ENCODE assay signal across 22 mouse cellular contexts in the genomic region with DNA sequence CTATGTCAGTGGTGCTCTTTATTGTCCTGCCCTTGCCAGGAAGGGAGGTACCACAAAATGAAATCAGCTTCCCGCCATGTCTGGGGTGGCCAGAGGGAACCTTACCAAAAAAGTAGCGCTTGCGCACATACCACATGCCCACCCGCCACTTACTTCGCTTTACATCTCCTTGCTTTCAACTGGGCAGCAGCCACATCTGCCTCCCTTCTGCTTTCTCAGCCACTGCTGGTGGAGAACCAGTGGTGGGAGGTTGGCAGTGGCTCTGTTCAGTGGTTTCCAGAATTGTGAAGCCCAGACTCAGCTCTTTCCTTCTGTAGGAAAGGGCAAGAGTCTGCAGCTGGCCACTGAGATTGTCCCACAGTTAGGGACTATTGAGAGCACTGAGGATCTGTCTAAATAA.
DNase-seq lines count a peak whose midpoint lies in the region; ATAC-seq lines count a peak whose summit lies in the region.
"Had no signal": no experiment of that assay in that cellular context is flagged by ENCODE, and none has a peak within 500 bp of the region (broad histone marks: within the 10 kb centered on the region; RNA-seq: fewer than 3 reads in every experiment).

No protein-coding gene starts in this region.

- no peaks in the 10 kb centered on the region for H3K27me3 ChIP-seq in hindbrain, embryonic 11.5 days (ENCODE audit: control insufficient read depth, insufficient read depth, low read length)
- H3K27me3 ChIP-seq: forebrain, embryonic 13.5 days; hindbrain, embryonic 12.5 days had no signal

- no peak overlapping the region for H3K27ac ChIP-seq in hindbrain, embryonic 11.5 days (ENCODE audit: low read depth, low read length)
- H3K27ac ChIP-seq: embryonic facial prominence, embryonic 10.5 days; forebrain, embryonic 13.5 days; heart, adult 2 months; hindbrain, embryonic 12.5 days had no signal

- peak; percentile 73 for ATAC-seq in granulocyte monocyte progenitor cell, adult 5-6 weeks (replicated peaks; ENCODE audit: poor library complexity, severe bottlenecking)
- peak; percentile 71 for ATAC-seq in megakaryocyte progenitor cell, adult 5-6 weeks (replicated peaks; ENCODE audit: poor library complexity)
- ATAC-seq in hindbrain, embryonic 11.5 days (ENCODE audit: low FRiP score): no peak
- ATAC-seq: forebrain, embryonic 13.5 days; forebrain, postnatal 0 days; hindbrain, embryonic 16.5 days; inflammation-experienced regulatory T-cells, adult 6 months; intestine, postnatal 0 days had no signal

- H3K4me1 ChIP-seq in hindbrain, embryonic 11.5 days (replicated peaks; ENCODE audit: control insufficient read depth, insufficient read depth, low read length): no peaks in the 10 kb centered on the region
- H3K4me1 ChIP-seq: embryonic facial prominence, embryonic 10.5 days; forebrain, embryonic 13.5 days; hindbrain, embryonic 12.5 days had no signal

- H3K4me3 ChIP-seq in hindbrain, embryonic 11.5 days (ENCODE audit: low read depth, low read length): no peak overlapping the region
- H3K4me3 ChIP-seq: embryonic facial prominence, embryonic 10.5 days; forebrain, embryonic 13.5 days; heart, adult 2 months; hindbrain, embryonic 12.5 days had no signal

- no peak overlapping the region for H3K4me2 ChIP-seq in hindbrain, embryonic 11.5 days (replicated peaks; ENCODE audit: low read depth, low read length)
- H3K4me2 ChIP-seq: forebrain, embryonic 13.5 days; hindbrain, embryonic 12.5 days had no signal

- H3K9me3 ChIP-seq in hindbrain, embryonic 11.5 days (ENCODE audit: control insufficient read depth, low read length): no peaks in the 10 kb centered on the region
- H3K9me3 ChIP-seq: embryonic facial prominence, embryonic 10.5 days; forebrain, embryonic 13.5 days; G1E; hindbrain, embryonic 12.5 days had no signal

- peak; percentile 4 to 24 for DNase-seq in heart, adult 9 months (ENCODE audit: low spot score in 2 of 2)
- no peak for DNase-seq in heart, postnatal 4 days
- no peak for DNase-seq in c-Kit-positive CD71-positive TER-119-positive erythroid progenitor cells, embryonic 14.5 days (ENCODE audit: low spot score)
- DNase-seq in retina, postnatal 1 day: no peak
- DNase-seq in hindbrain, embryonic 11.5 days (ENCODE audit: low spot score): no peak
- DNase-seq: adrenal gland, postnatal 10 days; cerebellum, adult 18-20 months; cerebellum, adult 9-11 months; cerebellum, postnatal 36 days; forebrain, postnatal 0 days; gastrocnemius, postnatal 14 days; heart, postnatal 10 days had no signal

- H3K36me3 ChIP-seq in hindbrain, embryonic 11.5 days (ENCODE audit: control insufficient read depth, insufficient read depth, low read length): no peaks in the 10 kb centered on the region
- H3K36me3 ChIP-seq: embryonic facial prominence, embryonic 10.5 days; G1E; hindbrain, embryonic 12.5 days had no signal

- no peak overlapping the region for H3K9ac ChIP-seq in hindbrain, embryonic 11.5 days (ENCODE audit: low read depth, low read length)
- H3K9ac ChIP-seq: forebrain, embryonic 13.5 days; forebrain, postnatal 0 days; hindbrain, embryonic 12.5 days had no signal

- 93% methylated on average over 5 of the region's 5 CpGs for WGBS in hindbrain, embryonic 11.5 days

Comparison
In these comparisons a context has a peak if more than half of its experiments do, and no peak if none do; other contexts are left out.
1. DNase-seq: peak in heart, adult 9 months (2 of 2); none in heart, postnatal 4 days (single experiment), c-Kit-positive CD71-positive TER-119-positive erythroid progenitor cells, embryonic 14.5 days (single experiment), retina, postnatal 1 day (single experiment) and hindbrain, embryonic 11.5 days (single experiment).